Mouse (Mus musculus) testis, adult 2 months (tissue): ENCODE data around the gene Stk17b.

Source experiments
- CTCF ChIP-seq: fragments of 200-500 bp; IDR thresholded peaks from 2 replicates; pipeline ENCODE4 v1.5.1; 2012; ENCODE audit warnings: low read depth, mild to moderate bottlenecking, inconsistent platforms, low read length, moderate library complexity; ENCODE audit not compliant: control insufficient read depth, insufficient read depth, insufficient replicate concordance
- POLR2A ChIP-seq: fragments of 200-500 bp; IDR thresholded peaks from 2 replicates; pipeline ENCODE4 v1.6.1; 2012; ENCODE audit warnings: low read depth, mild to moderate bottlenecking, inconsistent platforms, low read length, moderate library complexity; ENCODE audit not compliant: control insufficient read depth

- TF ChIP-seq POLR2A, result no peak
- no peak for TF ChIP-seq CTCF
Measured at GRCm38 (mm10) chr1:53782079-53782478, 2.9 kb downstream of the Stk17b start.
